Mouse (Mus musculus) heart, postnatal 25 days (tissue): Measurements from ENCODE around the gene Mdh2. TPM values are rescaled to one million over a fixed set of nuclear protein-coding genes. Genes with fewer than 3 reads are reported as not detected.

ENCODE experiments used
- DNase-seq: peaks from one replicate; pipeline ENCODE4 v3.0.0; 2022; ENCODE audit warnings: low spot score
- intact Hi-C: fragments of 180-260 bp; cut with DNase I; formaldehyde crosslinking; loops from one replicate; pipeline ENCODE4 v1.15.1; 2025
- microRNA-seq: library from miRNA; unstranded; fragments of <30 nt; microRNA quantifications from one replicate; pipeline ENCODE4 v1.2.0, GENCODE M21; 2022
- total RNA-seq, 2 experiments: library from RNA; stranded (reverse); gene quantifications; 2 replicates each; pipeline ENCODE4 v1.2.3; 2021

The Mdh2 gene
- total RNA-seq, 2 experiments from 2014 or later, result 1,992 to 2,010 TPM

GRCm38 (mm10) chr5:135826225-135826624 lies 47.9 kb downstream of the Mdh2 start:
- intact Hi-C loops, result no loop called here
- DNase-seq, result no peak

GRCm38 (mm10) chr5:135829381-135829780 lies 51.1 kb downstream of the Mdh2 start:
- no peak for DNase-seq
- intact Hi-C loops, result no loop called here

- no peak for DNase-seq
- intact Hi-C loops, result no loop called here
Measured at GRCm38 (mm10) chr5:135832729-135833128, 54.4 kb downstream of the Mdh2 start.

GRCm38 (mm10) chr5:135834769-135835491 lies 56.6 kb downstream of the Mdh2 start:
- DNase-seq, result no peak
- intact Hi-C loops, result no loop called here

- intact Hi-C loops, result no loop called here
- no peak for DNase-seq
Measured at GRCm38 (mm10) chr5:135835492-135835858, 57.2 kb downstream of the Mdh2 start.

- intact Hi-C loops, result no loop called here
- no peak for DNase-seq
Measured at GRCm38 (mm10) chr5:135835981-135836380, 57.7 kb downstream of the Mdh2 start.

Small RNA genes within 50 kb of the gene (microRNA-seq; reads per million reads assigned to microRNA genes)
- gene Gm23268, result not detected
- not detected for gene Mir7034

Other genes starting within 250 kb of the Mdh2 start
- 10 to 100 TPM; 30.0 to 36.0 TPM for gene Hip1, start 233.4 kb upstream of the Mdh2 start, total RNA-seq
- not detected for gene Ccl26, start 214.9 kb upstream of the Mdh2 start, total RNA-seq
- gene Ccl24, start 205.4 kb upstream of the Mdh2 start, total RNA-seq, result 1 to 10 TPM; 2.1 to 2.2 TPM
- 10 to 100 TPM; 15.5 to 17.2 TPM for gene Rhbdd2, start 145.9 kb upstream of the Mdh2 start, total RNA-seq
- 10 to 100 TPM; 50.7 to 65.8 TPM for gene Por, start 108.4 kb upstream of the Mdh2 start, total RNA-seq
- 10 to 100 TPM; 11.8 to 13.3 TPM for gene Tmem120a, start 34.0 kb upstream of the Mdh2 start, total RNA-seq
- gene Styxl1, start 95 bp upstream of the Mdh2 start, total RNA-seq, result not detected
- gene Srrm3, start 28.4 kb downstream of the Mdh2 start, total RNA-seq, result not detected
- 100 to 1,000 TPM; 385 to 513 TPM for gene Hspb1, start 109.4 kb downstream of the Mdh2 start, total RNA-seq
- 100 to 1,000 TPM; 285 to 296 TPM for gene Ywhag, start 156.1 kb downstream of the Mdh2 start, total RNA-seq
- under 1 TPM; 0.28 to 0.68 TPM for gene Ssc4d, start 196.1 kb downstream of the Mdh2 start, total RNA-seq
- not detected for gene Zp3, start 201.6 kb downstream of the Mdh2 start, total RNA-seq
- 1 to 10 TPM; 7.9 to 8.4 TPM for gene Dtx2, start 216.3 kb downstream of the Mdh2 start, total RNA-seq